Mouse (Mus musculus) embryonic facial prominence, embryonic 13.5 days (tissue): ENCODE results near the gene Ubxn11. TPM values are rescaled to one million over a fixed set of nuclear protein-coding genes. Genes with fewer than 3 reads are reported as not detected.
"Not testable (repeated sequence)": the region's sequence is repeated elsewhere in the genome, so short reads cannot be mapped to it uniquely, and the experiment has no call there.

Experiments used
- ATAC-seq: fragments of 200-750 bp; cut with Nextera tagmentation; 2 replicates; pipeline ENCODE4 v1.8.0; 2017; ENCODE audit warnings: low read depth; ENCODE audit not compliant: insufficient number of reproducible peaks, insufficient read depth, low FRiP score, low TSS enrichment
- H3K27ac ChIP-seq: fragments of 300-500 bp; sonication (generic); 2 replicates; pipeline ENCODE4 v1.5.1; 2015; ENCODE audit warnings: moderate library complexity, mild to moderate bottlenecking, inconsistent platforms
- H3K27me3 ChIP-seq: fragments of 300-500 bp; sonication (generic); 2 replicates; pipeline ENCODE4 v1.6.1; 2015; ENCODE audit warnings: mild to moderate bottlenecking, inconsistent platforms
- H3K36me3 ChIP-seq: fragments of 300-500 bp; sonication (generic); 2 replicates; pipeline ENCODE4 v1.6.1; 2015; ENCODE audit warnings: mild to moderate bottlenecking, inconsistent platforms
- H3K4me1 ChIP-seq: fragments of 300-500 bp; sonication (generic); 2 replicates; pipeline ENCODE4 v1.6.1; 2015; ENCODE audit warnings: inconsistent platforms
- H3K4me2 ChIP-seq: fragments of 300-500 bp; sonication (generic); 2 replicates; pipeline ENCODE4 v1.6.1; 2015; ENCODE audit warnings: moderate library complexity, mild to moderate bottlenecking, inconsistent platforms
- H3K4me3 ChIP-seq: fragments of 300-500 bp; sonication (generic); 2 replicates; pipeline ENCODE4 v1.5.1; 2015; ENCODE audit warnings: mild to moderate bottlenecking, inconsistent platforms
- H3K9ac ChIP-seq: fragments of 300-500 bp; sonication (generic); 2 replicates; pipeline ENCODE4 v1.6.1; 2015; ENCODE audit warnings: mild to moderate bottlenecking, inconsistent platforms
- H3K9me3 ChIP-seq: fragments of 300-500 bp; sonication (generic); 2 replicates; pipeline ENCODE4 v1.6.1; 2016; ENCODE audit warnings: inconsistent platforms
- WGBS: fragments of 180-500 bp; shearing (Covaris S2); methylation state at CpG from one replicate; pipeline ENCODE4 v1.1.7; 2015; ENCODE audit warnings: mixed read lengths; 5-methylcytosine and 5-hydroxymethylcytosine counted together
- polyA plus RNA-seq: library from polyadenylated mRNA; unstranded; fragments of >200 nt; fragmentation: Nextera tagmentation; extraction: Ambion mirVana; gene quantifications from 2 replicates; pipeline ENCODE4 v1.2.1, GENCODE M21; 2015

The Ubxn11 gene
- polyA plus RNA-seq, 1 experiment from 2014 or later: 11.9 TPM

- H3K4me1 ChIP-seq: peaks cover 16% of the 10 kb centered on the region
- no peak overlapping the region for H3K9ac ChIP-seq
- H3K4me3 ChIP-seq: no peak overlapping the region
- no peaks in the 10 kb centered on the region for H3K27me3 ChIP-seq
- 82% methylated on average over 10 of the region's 10 CpGs for WGBS
- no peak overlapping the region for H3K4me2 ChIP-seq
- ATAC-seq: no peak
- peaks cover 47% of the 10 kb centered on the region for H3K36me3 ChIP-seq
- H3K9me3 ChIP-seq: no peaks in the 10 kb centered on the region
- peak overlapping the region; percentile 66 for H3K27ac ChIP-seq
Observed at GRCm38 (mm10) chr4:134155961-134156465, 53.6 kb downstream of the Ubxn11 start.

GRCm38 (mm10) chr4:134156744-134157143 lies 54.4 kb downstream of the Ubxn11 start:
- Histone ChIP-seq H3K36me3 (peaks cover 40% of the 10 kb centered on the region), H3K27me3 (no peaks in the 10 kb centered on the region), H3K27ac (peak overlapping the region; percentile 66), H3K4me3 (no peak overlapping the region), H3K9ac (no peak overlapping the region), H3K4me1 (peaks cover 16% of the 10 kb centered on the region), H3K9me3 (no peaks in the 10 kb centered on the region), H3K4me2 (peak overlapping the region; percentile 31; the same call in 1 of the 2 replicates)
- no peak for ATAC-seq
- 8% methylated on average over 8 of the region's 8 CpGs for WGBS

GRCm38 (mm10) chr4:134157558-134157957 lies 55.2 kb downstream of the Ubxn11 start:
- no peaks in the 10 kb centered on the region for H3K27me3 ChIP-seq
- H3K9me3 ChIP-seq: no peaks in the 10 kb centered on the region
- WGBS: 74% methylated on average over 2 of the region's 2 CpGs
- H3K36me3 ChIP-seq: peaks cover 32% of the 10 kb centered on the region
- H3K4me3 ChIP-seq: no peak overlapping the region
- no peak overlapping the region; the same call in 1 of the 2 replicates for H3K27ac ChIP-seq
- no peak overlapping the region for H3K4me2 ChIP-seq
- H3K9ac ChIP-seq: no peak overlapping the region
- no peak for ATAC-seq
- peaks cover 16% of the 10 kb centered on the region for H3K4me1 ChIP-seq

- 58% methylated on average over 6 of the region's 6 CpGs for WGBS
- Histone ChIP-seq H3K27me3 (no peaks in the 10 kb centered on the region), H3K4me3 (no peak overlapping the region), H3K4me2 (no peak overlapping the region), H3K36me3 (peaks cover 20% of the 10 kb centered on the region), H3K27ac (no peak overlapping the region), H3K9ac (no peak overlapping the region), H3K9me3 (no peaks in the 10 kb centered on the region), H3K4me1 (peaks cover 16% of the 10 kb centered on the region)
- ATAC-seq: no peak
Observed at GRCm38 (mm10) chr4:134158774-134159173, 56.4 kb downstream of the Ubxn11 start.

- Histone ChIP-seq H3K9ac (peak overlapping the region; percentile 73), H3K4me3 (peak overlapping the region; percentile 54), H3K4me1 (peaks cover 16% of the 10 kb centered on the region), H3K4me2 (peak overlapping the region; percentile 56)
- H3K36me3 ChIP-seq, H3K27ac ChIP-seq, H3K27me3 ChIP-seq, ATAC-seq, H3K9me3 ChIP-seq: not testable (repeated sequence)
- 6% methylated on average over 30 of the region's 30 CpGs for WGBS
Observed at GRCm38 (mm10) chr4:134160071-134160470, 57.7 kb downstream of the Ubxn11 start.

- no peaks in the 10 kb centered on the region for H3K4me1 ChIP-seq
- no peak for ATAC-seq
- H3K36me3 ChIP-seq: peaks cover 19% of the 10 kb centered on the region
- H3K9me3 ChIP-seq: no peaks in the 10 kb centered on the region
- H3K4me3 ChIP-seq: no peak overlapping the region
- no peak overlapping the region for H3K4me2 ChIP-seq
- no peaks in the 10 kb centered on the region for H3K27me3 ChIP-seq
- 87% methylated on average over 5 of the region's 6 CpGs for WGBS
- H3K27ac ChIP-seq: 0 out of 2 replicates have a peak overlapping the region, but pooled peaks have one; percentile 22
- no peak overlapping the region for H3K9ac ChIP-seq
Observed at GRCm38 (mm10) chr4:134164591-134164990, 62.2 kb downstream of the Ubxn11 start.

- Histone ChIP-seq H3K9ac (no peak overlapping the region), H3K27ac (0 out of 2 replicates have a peak overlapping the region, but pooled peaks have one; percentile 22), H3K4me1 (no peaks in the 10 kb centered on the region), H3K9me3 (no peaks in the 10 kb centered on the region), H3K4me3 (no peak overlapping the region), H3K4me2 (no peak overlapping the region), H3K36me3 (peaks cover 19% of the 10 kb centered on the region), H3K27me3 (no peaks in the 10 kb centered on the region)
- ATAC-seq: no peak
- 52% methylated on average over 6 of the region's 6 CpGs for WGBS
Observed at GRCm38 (mm10) chr4:134165024-134165423, 62.7 kb downstream of the Ubxn11 start.

GRCm38 (mm10) chr4:134165548-134166465 lies 63.4 kb downstream of the Ubxn11 start:
- H3K4me3 ChIP-seq: no peak overlapping the region
- no peaks in the 10 kb centered on the region for H3K9me3 ChIP-seq
- H3K4me2 ChIP-seq: no peak overlapping the region
- H3K36me3 ChIP-seq: peaks cover 19% of the 10 kb centered on the region
- no peak overlapping the region for H3K9ac ChIP-seq
- H3K27me3 ChIP-seq: no peaks in the 10 kb centered on the region
- ATAC-seq: no peak
- H3K4me1 ChIP-seq: no peaks in the 10 kb centered on the region
- H3K27ac ChIP-seq: no peak overlapping the region
- 88% methylated on average over 3 of the region's 3 CpGs for WGBS

- no peak for ATAC-seq
- Histone ChIP-seq H3K27ac (no peak overlapping the region), H3K4me3 (no peak overlapping the region), H3K9me3 (no peaks in the 10 kb centered on the region), H3K4me2 (no peak overlapping the region), H3K27me3 (no peaks in the 10 kb centered on the region), H3K9ac (no peak overlapping the region), H3K36me3 (peaks cover 25% of the 10 kb centered on the region), H3K4me1 (no peaks in the 10 kb centered on the region)
- WGBS: 85% methylated on average over 3 of the region's 3 CpGs
Observed at GRCm38 (mm10) chr4:134166906-134167305, 64.5 kb downstream of the Ubxn11 start.

- Histone ChIP-seq H3K36me3 (peaks cover 13% of the 10 kb centered on the region; the same call in 1 of the 2 replicates), H3K4me1 (no peaks in the 10 kb centered on the region), H3K27ac (no peak overlapping the region), H3K4me2 (no peak overlapping the region), H3K4me3 (no peak overlapping the region), H3K9me3 (no peaks in the 10 kb centered on the region), H3K27me3 (no peaks in the 10 kb centered on the region), H3K9ac (no peak overlapping the region)
- ATAC-seq: no peak
- 86% methylated on average over 3 of the region's 3 CpGs for WGBS
Observed at GRCm38 (mm10) chr4:134172391-134172790, 70.0 kb downstream of the Ubxn11 start.
